Mouse (Mus musculus): Measurements from ENCODE around the gene Shh. TPM values are rescaled to one million over a fixed set of nuclear protein-coding genes. Genes with fewer than 3 reads are reported as not detected.

The Shh gene
- polyA plus RNA-seq, 1 experiment from 2014 or later, result 1.6 TPM

DNA sequence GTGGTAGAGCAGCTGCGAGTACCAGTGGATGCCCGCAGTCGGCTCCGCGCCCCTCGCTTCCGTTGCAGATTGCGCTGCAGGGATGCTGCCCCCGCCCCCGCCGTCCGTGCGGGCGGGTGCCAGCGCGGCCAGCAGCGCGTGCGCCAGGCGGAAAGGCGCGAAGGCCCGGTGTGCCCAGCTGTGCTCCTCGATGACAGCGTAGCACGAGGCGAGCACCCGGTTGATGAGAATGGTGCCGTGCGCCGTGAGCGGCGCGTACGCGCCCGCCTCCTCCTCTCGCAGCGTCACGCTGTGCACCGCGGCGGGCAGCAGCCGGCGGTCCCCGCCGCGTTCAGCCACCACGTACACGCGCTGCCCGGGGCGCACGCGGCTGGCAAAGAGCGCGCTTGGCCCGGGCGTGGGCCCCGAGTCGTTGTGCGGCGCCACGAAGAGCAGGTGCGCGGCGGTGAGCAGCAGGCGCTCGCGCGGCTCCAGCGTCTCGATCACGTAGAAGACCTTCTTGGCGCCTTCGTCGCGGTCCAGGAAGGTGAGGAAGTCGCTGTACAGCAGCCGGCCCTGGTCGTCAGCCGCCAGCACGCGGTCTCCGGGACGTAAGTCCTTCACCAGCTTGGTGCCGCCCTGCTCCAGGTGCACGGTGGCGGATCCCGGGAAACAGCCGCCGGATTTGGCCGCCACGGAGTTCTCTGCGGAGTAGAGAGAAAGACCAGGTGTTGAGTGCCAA is 9.0 kb downstream of the Shh start:
- no peak for ATAC-seq (ENCODE audit: insufficient number of reproducible peaks, insufficient read depth, low FRiP score, low TSS enrichment)
- peaks cover 76% of the 10 kb centered on the region for H3K27me3 ChIP-seq
- no peak overlapping the region for H3K9ac ChIP-seq
- H3K4me2 ChIP-seq (replicated peaks), result peak overlapping the region; percentile 63
- H3K36me3 ChIP-seq, result no peaks in the 10 kb centered on the region
- peaks cover 17% of the 10 kb centered on the region; the same call in 1 of the 2 replicates for H3K4me1 ChIP-seq
- H3K9me3 ChIP-seq, result no peaks in the 10 kb centered on the region
- WGBS, result 1% methylated on average over 94 of the region's 95 CpGs
- H3K27ac ChIP-seq, result no peak overlapping the region
- peak overlapping the region; percentile 37 for H3K4me3 ChIP-seq

DNA sequence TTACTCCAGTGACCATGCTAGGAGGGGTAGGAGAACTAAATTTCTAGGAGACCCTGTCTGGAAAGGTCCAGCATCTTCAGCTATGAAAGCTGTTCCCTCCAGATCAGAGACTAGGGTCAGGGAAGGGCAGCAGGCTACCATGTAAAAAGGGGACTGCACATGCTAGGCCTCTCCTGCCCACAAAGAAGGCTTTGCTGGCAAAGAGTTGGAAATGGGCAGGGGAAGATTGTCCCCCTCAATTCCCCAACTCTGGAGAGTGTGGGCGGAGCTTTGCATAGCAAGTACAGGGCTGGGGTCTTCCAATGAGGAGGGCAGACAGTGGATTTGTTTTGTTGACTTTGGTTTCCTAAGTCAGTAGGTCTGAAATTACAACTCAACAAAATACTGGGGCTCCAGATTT is 10.7 kb downstream of the Shh start:
- Histone ChIP-seq H3K4me2 (replicated peaks) (no peak overlapping the region), H3K9me3 (no peaks in the 10 kb centered on the region), H3K4me1 (peaks cover 17% of the 10 kb centered on the region; the same call in 1 of the 2 replicates), H3K27ac (no peak overlapping the region), H3K36me3 (no peaks in the 10 kb centered on the region), H3K4me3 (no peak overlapping the region), H3K27me3 (peaks cover 58% of the 10 kb centered on the region), H3K9ac (no peak overlapping the region)
- no peak for ATAC-seq (ENCODE audit: insufficient number of reproducible peaks, insufficient read depth, low FRiP score, low TSS enrichment)
- 75% methylated on average over 1 of the region's 1 CpGs for WGBS

DNA sequence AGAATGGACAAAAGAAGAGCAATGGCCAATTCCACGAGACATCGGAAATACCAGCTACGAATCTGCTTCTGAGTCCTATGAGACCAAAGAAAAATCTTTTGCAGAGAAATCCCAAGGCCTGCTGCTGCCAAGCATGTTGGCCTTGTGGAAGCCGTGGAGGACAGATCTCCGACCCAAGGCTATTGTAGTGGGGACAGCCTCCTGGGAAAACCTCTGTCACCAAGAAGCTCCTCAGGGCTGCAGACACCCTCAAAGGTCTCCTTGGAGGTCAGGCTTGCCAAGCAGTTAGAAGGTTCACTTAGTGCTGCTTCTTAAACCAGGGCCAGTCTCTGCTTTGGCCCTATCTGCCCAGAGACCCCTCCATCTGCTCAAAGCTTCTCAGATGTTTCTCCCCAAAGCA is 11.3 kb downstream of the Shh start:
- Histone ChIP-seq H3K9ac (no peak overlapping the region), H3K36me3 (no peaks in the 10 kb centered on the region)

DNA sequence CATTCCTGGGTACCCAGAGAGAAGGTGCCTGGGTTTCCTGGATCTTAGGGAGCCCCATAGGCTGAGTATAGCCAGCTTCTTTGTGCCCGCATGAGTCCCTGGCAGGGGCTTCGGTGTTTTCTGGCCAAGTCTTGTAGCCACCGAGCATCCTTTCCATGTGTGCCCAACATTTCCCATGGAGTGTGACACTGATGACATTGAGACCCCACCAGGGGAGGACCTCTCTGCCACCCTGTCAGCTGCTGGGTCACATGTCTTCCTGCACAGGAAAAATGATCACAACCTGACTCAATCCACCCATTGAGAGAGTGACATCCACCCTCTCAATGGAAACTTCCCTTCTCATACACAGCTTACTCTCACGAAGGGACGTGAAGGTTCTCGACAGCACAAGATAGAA is 12.5 kb downstream of the Shh start:
- peaks cover 10% of the 10 kb centered on the region; the same call in 1 of the 2 replicates for H3K4me1 ChIP-seq
- H3K27ac ChIP-seq, result no peak overlapping the region
- ATAC-seq (ENCODE audit: insufficient number of reproducible peaks, insufficient read depth, low FRiP score, low TSS enrichment), result no peak
- 85% methylated on average over 6 of the region's 6 CpGs for WGBS
- no peaks in the 10 kb centered on the region for H3K36me3 ChIP-seq
- H3K9ac ChIP-seq, result no peak overlapping the region
- H3K4me2 ChIP-seq (replicated peaks), result no peak overlapping the region
- H3K4me3 ChIP-seq, result no peak overlapping the region
- H3K27me3 ChIP-seq, result peaks cover 40% of the 10 kb centered on the region
- no peaks in the 10 kb centered on the region for H3K9me3 ChIP-seq

More for the DNA sequence above, 11.3 kb downstream of the Shh start:
- no peak overlapping the region for H3K27ac ChIP-seq
- H3K4me2 ChIP-seq (replicated peaks), result no peak overlapping the region
- H3K9me3 ChIP-seq, result no peaks in the 10 kb centered on the region
- peaks cover 17% of the 10 kb centered on the region; the same call in 1 of the 2 replicates for H3K4me1 ChIP-seq
- peaks cover 52% of the 10 kb centered on the region for H3K27me3 ChIP-seq
- 82% methylated on average over 5 of the region's 5 CpGs for WGBS
- ATAC-seq (ENCODE audit: insufficient number of reproducible peaks, insufficient read depth, low FRiP score, low TSS enrichment), result no peak
- H3K4me3 ChIP-seq, result no peak overlapping the region

DNA sequence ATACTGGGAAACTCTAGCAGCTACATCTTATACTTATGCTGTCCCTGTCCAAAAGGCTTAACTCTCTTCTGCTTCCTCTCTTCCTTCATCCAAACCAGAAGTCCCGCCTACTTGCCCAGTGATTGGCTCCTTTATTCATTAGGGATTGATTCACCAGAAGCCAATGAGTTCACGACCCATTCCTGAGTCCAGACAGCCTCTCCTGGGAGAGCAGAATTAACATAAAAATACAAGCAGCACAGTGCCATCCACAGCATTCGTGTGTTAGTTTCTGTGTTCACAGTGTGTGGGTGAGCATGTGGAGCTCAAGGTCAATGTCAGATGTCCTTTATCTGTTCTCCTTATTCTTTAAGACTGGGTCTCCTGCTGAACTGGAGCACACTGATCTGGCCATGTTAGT is 13.5 kb downstream of the Shh start:
- H3K36me3 ChIP-seq, result no peaks in the 10 kb centered on the region
- H3K9ac ChIP-seq, result no peak overlapping the region
- H3K27me3 ChIP-seq, result peaks cover 30% of the 10 kb centered on the region
- H3K27ac ChIP-seq, result no peak overlapping the region
- 34% methylated on average over 3 of the region's 3 CpGs for WGBS
- no peak for ATAC-seq (ENCODE audit: insufficient number of reproducible peaks, insufficient read depth, low FRiP score, low TSS enrichment)
- no peak overlapping the region for H3K4me2 ChIP-seq (replicated peaks)
- no peaks in the 10 kb centered on the region for H3K9me3 ChIP-seq
- H3K4me3 ChIP-seq, result no peak overlapping the region
- H3K4me1 ChIP-seq, result peaks cover 9% of the 10 kb centered on the region; the same call in 1 of the 2 replicates

DNA sequence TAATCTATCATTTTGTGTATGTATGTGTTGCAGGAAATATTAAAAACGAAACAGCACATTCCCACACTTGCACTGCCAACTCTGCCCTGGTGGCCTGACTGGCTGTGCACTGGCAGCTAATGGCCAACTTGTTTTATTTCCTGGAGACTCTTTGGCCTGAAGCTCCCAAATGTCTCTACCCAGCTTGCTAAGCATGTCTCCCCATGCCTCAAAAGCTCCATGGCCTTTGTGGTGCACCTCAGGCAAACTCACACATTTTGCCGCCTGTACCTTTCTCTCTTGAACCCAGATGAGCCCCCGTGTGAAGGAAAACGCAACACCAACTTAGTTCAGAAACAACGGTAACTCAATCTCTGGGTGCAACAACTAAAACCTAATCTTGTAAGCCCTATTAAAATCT is 14.0 kb downstream of the Shh start:
- Histone ChIP-seq H3K36me3 (no peaks in the 10 kb centered on the region), H3K4me1 (peaks cover 5% of the 10 kb centered on the region; the same call in 1 of the 2 replicates), H3K27ac (no peak overlapping the region), H3K4me2 (replicated peaks) (no peak overlapping the region), H3K4me3 (no peak overlapping the region), H3K9ac (no peak overlapping the region), H3K9me3 (no peaks in the 10 kb centered on the region), H3K27me3 (peaks cover 26% of the 10 kb centered on the region)
- no peak for ATAC-seq (ENCODE audit: insufficient number of reproducible peaks, insufficient read depth, low FRiP score, low TSS enrichment)
- 85% methylated on average over 5 of the region's 5 CpGs for WGBS

DNA sequence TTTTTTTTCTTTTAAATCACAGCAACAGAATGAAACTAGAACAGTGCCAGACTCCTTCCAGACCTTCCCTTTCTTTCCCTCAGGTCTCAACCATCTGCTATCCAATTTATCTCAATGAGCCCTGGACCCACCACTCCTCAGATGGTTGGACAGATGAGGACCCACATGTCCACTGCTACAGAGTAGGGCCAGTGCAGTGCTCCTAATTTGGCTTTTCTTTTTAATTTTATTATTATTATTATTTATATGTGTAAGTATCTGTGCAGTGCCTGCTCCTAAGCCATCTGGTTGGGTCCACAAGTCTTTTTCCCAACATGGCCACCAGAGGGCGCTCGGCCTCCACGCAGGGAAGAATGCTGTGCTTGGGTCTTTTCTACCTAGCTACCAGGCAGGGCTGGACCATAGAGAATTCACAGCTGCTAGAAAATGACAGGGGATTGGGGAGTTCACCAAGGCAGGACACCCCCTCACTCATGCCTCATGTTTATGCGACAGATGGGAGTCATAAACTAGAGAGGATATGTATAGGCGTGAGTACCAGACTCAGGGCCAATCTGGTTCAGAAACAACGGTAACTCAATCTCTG is 15.9 kb downstream of the Shh start:
- Histone ChIP-seq H3K9ac (no peak overlapping the region), H3K4me3 (no peak overlapping the region), H3K36me3 (no peaks in the 10 kb centered on the region), H3K27me3 (peaks cover 12% of the 10 kb centered on the region), H3K27ac (no peak overlapping the region), H3K4me2 (replicated peaks) (no peak overlapping the region), H3K9me3 (no peaks in the 10 kb centered on the region), H3K4me1 (no peaks in the 10 kb centered on the region)
- peak; percentile 64 for ATAC-seq (ENCODE audit: insufficient number of reproducible peaks, insufficient read depth, low FRiP score, low TSS enrichment)
- 33% methylated on average over 6 of the region's 6 CpGs for WGBS

DNA sequence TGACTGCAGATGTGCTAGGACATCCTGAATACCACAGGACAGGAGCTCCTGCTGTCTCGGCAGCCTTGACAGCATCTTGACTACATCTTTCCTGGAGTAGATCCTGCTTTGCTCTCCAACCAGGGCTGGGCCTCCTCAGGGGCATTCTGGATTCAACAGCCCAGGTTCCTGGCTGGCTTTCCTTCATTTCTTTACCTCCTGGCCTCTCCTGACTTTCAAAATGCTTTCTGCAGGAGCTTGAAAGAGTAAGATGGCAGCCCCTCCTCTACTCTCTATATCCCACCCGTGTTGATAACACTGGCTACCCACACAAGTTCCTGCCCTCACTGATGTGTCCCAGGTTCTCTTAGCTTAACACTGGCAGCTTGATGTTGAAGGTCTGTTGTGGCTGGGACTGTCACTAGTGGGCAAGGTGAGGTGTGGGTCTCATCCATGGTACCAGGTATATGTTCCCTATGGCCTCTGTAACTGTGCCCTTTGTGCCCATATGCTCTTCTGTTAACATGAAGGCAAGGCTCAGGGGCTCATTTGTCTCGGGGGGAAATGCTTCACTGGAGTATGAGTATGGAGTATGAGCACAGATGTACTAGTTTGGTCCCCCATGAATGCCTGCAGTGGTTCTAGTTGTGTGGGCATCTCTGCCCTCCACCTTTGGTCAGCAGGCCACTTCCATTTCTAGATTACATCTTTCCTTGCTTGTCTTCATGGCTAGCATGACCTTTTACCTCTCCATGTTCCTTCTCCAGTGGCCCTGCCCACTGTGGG is 16.7 kb downstream of the Shh start:
- Histone ChIP-seq H3K36me3 (no peaks in the 10 kb centered on the region), H3K27me3 (peaks cover 4% of the 10 kb centered on the region; the same call in 1 of the 2 replicates), H3K4me1 (no peaks in the 10 kb centered on the region), H3K4me3 (no peak overlapping the region), H3K4me2 (replicated peaks) (no peak overlapping the region), H3K9ac (no peak overlapping the region), H3K27ac (no peak overlapping the region), H3K9me3 (no peaks in the 10 kb centered on the region)
- ATAC-seq (ENCODE audit: insufficient number of reproducible peaks, insufficient read depth, low FRiP score, low TSS enrichment), result no peak
- WGBS, result 58% methylated on average over 3 of the region's 3 CpGs

DNA sequence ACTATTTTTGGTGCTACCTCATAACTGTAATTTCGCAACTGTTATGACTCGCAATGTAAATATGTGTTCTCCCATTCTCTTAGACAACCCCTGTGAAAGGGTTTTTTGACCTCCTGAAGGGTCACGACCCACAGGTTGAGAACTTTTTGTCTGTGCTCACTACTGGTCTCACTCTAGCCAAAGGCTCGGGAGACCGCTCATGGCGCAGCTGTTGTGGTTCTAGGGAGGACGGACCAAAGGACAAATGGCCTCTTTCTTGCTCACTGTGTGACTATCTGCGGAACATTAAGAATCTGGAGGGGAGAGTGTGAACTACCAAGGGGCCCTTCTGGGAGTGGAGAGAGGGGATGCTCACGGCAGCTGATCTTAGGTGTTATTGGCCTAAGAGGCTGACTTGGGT is 41.1 kb downstream of the Shh start:
- ATAC-seq (ENCODE audit: insufficient number of reproducible peaks, insufficient read depth, low FRiP score, low TSS enrichment), result no peak
- 89% methylated on average over 9 of the region's 9 CpGs for WGBS

DNA sequence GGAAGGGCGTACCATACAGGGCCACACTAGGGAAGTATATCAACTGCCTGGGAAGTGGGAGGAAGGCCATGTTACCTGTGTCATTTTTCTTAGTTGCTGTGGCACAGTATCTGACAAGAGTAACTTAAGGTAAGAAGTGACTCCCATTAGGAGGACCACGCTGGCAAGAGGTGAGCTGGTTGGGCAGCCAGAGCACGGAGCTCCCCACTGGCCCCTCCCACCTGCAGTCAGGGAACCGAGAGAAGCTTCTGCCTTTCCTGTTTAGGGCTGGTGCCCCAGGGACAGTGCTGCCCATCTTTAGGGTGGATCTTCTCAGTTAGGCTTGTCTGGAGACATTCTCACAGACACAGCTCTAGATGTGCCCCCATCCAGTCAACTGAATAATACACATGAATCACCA is 43.3 kb downstream of the Shh start:
- Histone ChIP-seq H3K4me1 (no peaks in the 10 kb centered on the region), H3K27ac (no peak overlapping the region), H3K4me3 (no peak overlapping the region), H3K9me3 (no peaks in the 10 kb centered on the region), H3K36me3 (0 out of 2 replicates have a peak, but pooled peaks cover 12% of the 10 kb centered on the region), H3K4me2 (replicated peaks) (no peak overlapping the region), H3K27me3 (no peaks in the 10 kb centered on the region), H3K9ac (no peak overlapping the region)
- 52% methylated on average over 4 of the region's 4 CpGs for WGBS
- ATAC-seq (ENCODE audit: insufficient number of reproducible peaks, insufficient read depth, low FRiP score, low TSS enrichment), result no peak

More for the DNA sequence above, 41.1 kb downstream of the Shh start:
- no peak overlapping the region for H3K27ac ChIP-seq
- H3K9me3 ChIP-seq, result no peaks in the 10 kb centered on the region
- no peaks in the 10 kb centered on the region for H3K4me1 ChIP-seq
- no peak overlapping the region for H3K4me3 ChIP-seq
- H3K27me3 ChIP-seq, result no peaks in the 10 kb centered on the region
- H3K4me2 ChIP-seq (replicated peaks), result no peak overlapping the region
- H3K36me3 ChIP-seq, result no peaks in the 10 kb centered on the region
- H3K9ac ChIP-seq, result no peak overlapping the region

DNA sequence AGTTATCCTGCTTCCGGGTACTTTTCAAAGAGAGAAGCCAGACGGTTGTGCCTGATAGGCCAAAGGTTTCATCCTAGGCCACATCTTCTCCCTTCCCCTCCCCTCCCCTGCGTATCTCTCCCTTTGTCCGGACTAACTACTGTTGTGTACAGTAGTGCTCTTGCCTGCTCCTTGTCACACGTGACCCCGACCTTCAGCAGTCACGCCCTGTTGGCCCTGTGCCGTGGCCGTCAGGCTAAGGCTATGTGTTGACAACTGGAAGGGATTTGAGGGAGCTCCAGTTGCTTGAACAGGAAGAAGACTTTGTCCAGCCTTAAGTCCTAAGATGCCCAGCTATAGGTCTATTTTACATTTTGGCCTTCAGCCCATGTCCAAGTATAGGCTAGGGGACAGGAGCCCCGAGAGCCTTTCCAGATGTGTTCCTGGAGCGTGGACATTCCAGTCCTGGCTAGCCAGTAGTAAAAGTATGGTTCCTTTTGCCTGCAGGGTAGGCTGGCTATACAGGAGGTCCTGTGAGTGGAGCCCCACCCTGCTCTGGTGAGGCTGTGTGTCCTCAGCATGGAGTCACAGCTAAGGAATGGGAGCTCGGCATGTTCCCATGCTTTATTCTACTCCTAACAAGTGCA is 47.3 kb downstream of the Shh start:
- 89% methylated on average over 12 of the region's 12 CpGs for WGBS
- peaks cover 48% of the 10 kb centered on the region for H3K36me3 ChIP-seq

More for the DNA sequence above, 47.3 kb downstream of the Shh start:
- no peaks in the 10 kb centered on the region for H3K4me1 ChIP-seq
- no peak overlapping the region for H3K4me2 ChIP-seq (replicated peaks)
- H3K27me3 ChIP-seq, result no peaks in the 10 kb centered on the region
- H3K9ac ChIP-seq, result no peak overlapping the region
- no peak overlapping the region for H3K27ac ChIP-seq
- no peak overlapping the region for H3K4me3 ChIP-seq
- ATAC-seq (ENCODE audit: insufficient number of reproducible peaks, insufficient read depth, low FRiP score, low TSS enrichment), result 0 out of 2 replicates have a peak, but pooled peaks have one; percentile 22
- no peaks in the 10 kb centered on the region for H3K9me3 ChIP-seq
